Mouse (Mus musculus): ENCODE data around the gene Spop.
A peak's percentile ranks its signal among the peaks of the same experiment; 100 is the strongest.

Spop gene

GRCm38 (mm10) chr11:95420880-95421435 lies 7.1 kb downstream of the Spop start:
- no peak for DNase-seq

DNA sequence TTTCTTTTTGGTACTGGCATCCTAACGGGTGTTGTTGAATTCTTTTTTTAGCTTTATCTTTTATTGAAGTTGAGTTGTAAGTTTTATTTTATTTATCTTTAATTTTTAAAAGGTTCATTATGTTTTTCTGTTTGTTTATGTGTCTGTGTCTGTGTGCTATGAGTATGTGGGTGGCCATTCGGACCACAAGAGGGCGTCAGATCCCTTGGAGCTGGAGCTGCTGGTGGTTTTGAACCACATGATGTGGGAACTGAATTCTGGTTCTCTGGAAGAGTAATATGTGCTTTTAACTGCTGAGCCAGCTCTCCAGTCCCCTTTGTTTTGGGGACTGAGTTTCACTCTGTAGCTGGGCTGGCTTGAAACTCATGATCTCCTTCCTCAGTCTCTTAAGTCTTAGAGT lies 9.6 kb downstream of the Spop start:
- DNase-seq: no peak

- no peak for DNase-seq
Observed at GRCm38 (mm10) chr11:95431344-95431743, 17.5 kb downstream of the Spop start.

- no peak for DNase-seq
Observed at GRCm38 (mm10) chr11:95432194-95432593, 18.3 kb downstream of the Spop start.

GRCm38 (mm10) chr11:95445371-95445770 lies 31.5 kb downstream of the Spop start:
- no peak for DNase-seq

- DNase-seq: no peak
Observed at GRCm38 (mm10) chr11:95446580-95447305, 32.9 kb downstream of the Spop start.

GRCm38 (mm10) chr11:95448346-95448745 lies 34.5 kb downstream of the Spop start:
- DNase-seq: no peak

DNA sequence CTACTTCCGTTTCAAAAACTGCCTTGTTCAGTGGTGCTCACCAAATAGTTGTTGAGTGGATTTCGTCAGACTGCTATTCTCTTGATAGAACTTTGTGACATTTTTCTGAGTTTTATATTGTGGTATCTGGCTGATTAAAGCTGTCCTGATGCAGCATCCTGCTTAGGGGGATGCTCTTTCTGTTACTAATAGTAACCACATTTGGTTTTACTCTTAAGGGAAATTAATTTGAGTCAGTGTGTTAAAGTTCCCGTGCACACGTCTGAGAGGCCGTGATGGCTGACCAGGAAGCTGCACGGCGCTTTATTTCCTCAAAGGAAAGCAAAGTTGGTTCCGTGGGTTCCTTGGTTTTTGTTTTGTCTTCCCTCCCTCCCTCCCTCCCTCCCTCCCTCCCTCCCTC lies 41.5 kb downstream of the Spop start:
- DNase-seq: no peak

DNA sequence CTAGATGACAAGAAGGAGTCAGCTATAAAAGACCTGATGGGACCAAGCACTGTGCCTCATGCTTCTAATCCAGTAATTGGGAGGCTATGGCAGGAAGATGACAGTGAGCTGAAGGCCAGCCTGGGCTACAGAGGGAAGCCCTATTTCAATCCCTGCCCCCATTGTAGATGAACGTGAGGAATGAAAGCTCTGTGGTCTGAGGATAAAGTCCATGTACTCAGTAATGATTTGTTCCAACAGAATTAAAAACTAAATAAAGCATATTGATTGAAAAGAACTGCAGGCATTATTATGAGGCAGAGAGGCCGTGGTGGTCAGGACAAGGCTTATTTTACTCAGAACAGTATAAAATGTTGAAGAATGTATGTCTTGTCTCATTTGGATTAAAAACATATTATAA lies 47.0 kb downstream of the Spop start:
- no peak for DNase-seq

DNA sequence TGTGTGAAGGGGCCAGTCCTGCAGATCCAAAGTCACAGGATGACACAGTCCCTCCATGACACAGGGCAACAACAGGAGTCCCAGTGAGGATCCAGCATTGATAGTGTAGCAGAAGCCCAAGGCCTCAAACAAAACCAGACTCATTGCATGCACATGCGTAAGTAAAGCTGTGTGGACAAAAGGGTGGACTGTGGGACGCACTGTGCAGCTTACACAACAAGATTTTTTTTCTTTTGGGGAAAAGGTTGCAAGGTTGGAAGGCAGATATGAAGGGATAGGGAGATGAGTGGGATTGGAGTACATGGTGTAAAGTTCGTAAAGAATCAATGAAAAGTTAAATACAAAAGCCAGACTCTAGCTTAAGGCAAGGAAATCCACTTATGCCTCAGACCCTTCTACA lies 48.3 kb downstream of the Spop start:
- no peak for DNase-seq

DNA sequence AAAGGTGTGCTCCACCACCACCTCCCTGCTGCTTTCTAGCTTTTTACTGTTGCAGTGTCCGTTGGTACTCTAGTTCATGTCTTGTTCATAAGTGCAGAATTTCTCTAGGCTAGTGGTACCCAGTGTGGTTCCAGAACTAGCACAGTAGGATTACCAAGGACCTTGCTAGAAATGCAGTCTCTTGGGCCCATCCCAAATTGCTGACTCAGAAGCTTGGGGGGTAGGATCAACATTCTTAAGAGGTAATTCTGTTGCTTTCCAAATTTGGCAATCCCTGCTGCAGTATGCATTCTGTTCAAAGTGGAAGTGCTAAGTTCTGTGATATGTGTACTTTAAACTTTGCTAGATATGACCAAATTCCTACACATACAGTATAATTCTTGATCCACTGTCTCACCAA lies 53.9 kb downstream of the Spop start:
- no peak for DNase-seq

- DNase-seq: no peak
Observed at GRCm38 (mm10) chr11:95472942-95473341, 59.1 kb downstream of the Spop start.

DNA sequence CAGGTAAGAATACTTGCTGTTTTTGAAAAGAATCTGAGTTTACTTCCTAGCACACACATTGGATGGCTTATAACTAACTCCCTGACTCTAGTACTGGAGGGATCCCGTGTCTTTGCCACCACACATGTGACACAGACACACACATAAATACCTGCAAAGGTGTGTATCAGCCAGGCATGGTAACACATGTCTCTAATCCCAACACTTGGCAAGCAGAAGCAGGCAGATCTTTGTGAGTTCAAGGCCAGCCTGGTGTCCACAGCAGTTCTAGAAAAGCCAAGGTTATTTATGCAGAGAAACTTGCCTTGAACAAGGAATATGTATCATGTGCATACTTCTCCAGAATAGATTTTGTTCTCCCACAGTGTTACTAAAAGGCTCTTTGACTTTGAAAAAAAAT lies 59.6 kb downstream of the Spop start:
- no peak for DNase-seq

DNA sequence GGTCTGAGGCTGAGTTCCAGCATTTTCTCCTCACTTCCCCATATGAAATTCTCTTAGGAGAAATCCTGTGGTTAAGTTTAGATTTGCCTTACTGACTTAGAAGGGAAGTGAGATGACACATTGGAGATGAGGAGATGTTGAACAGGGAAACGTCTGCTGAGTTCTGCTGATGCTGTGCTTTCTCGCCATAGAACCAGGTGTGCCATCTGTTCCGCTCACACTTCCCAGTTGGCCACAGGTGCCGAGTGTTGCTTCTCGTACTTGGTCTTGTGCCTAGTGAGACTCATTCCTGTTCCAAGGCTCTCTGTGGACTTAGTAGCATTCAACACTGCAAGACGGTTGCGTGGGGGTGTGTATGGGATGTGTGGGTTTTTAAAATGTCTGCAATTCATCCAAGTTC lies 62.4 kb downstream of the Spop start:
- peak; percentile 52 for DNase-seq

DNA sequence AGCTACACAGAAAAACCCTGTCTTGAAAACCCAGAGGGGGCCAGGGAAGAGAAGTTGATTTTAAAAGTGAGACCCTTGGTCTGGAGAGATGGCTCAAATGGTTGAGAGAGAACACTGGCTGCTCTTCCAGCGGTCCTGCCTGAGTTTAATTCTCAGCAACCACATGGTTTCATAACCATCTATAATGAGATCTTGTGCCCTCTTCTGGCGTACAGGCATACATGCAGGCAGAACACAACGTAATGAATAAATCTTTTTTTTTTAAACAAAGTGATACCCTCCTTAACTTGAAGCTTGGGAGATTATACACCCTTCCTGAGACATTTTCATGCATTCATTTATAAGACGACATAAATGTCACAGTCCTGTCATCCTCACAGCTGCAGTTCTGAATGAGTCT lies 65.6 kb downstream of the Spop start:
- DNase-seq: no peak

- no peak for DNase-seq
Observed at GRCm38 (mm10) chr11:95480662-95481061, 66.8 kb downstream of the Spop start.

DNA sequence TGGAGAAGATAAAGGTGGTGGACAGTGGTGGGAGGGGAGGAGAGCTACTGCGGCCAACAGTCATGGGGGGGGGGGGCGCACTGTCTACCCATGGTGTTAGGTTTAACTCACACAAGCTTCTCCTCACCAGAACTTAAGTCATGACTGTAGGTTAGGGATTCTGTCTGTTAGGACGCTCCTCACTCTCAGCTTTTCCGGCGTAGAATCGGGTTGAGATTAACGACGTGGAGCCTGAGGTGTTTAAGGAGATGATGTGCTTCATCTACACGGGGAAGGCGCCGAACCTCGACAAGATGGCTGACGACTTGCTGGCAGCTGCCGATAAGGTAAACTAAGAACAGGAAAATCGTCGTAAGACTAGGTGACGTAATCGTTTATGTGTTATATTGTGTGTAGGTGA lies 71.8 kb downstream of the Spop start:
- no peak for DNase-seq

DNA sequence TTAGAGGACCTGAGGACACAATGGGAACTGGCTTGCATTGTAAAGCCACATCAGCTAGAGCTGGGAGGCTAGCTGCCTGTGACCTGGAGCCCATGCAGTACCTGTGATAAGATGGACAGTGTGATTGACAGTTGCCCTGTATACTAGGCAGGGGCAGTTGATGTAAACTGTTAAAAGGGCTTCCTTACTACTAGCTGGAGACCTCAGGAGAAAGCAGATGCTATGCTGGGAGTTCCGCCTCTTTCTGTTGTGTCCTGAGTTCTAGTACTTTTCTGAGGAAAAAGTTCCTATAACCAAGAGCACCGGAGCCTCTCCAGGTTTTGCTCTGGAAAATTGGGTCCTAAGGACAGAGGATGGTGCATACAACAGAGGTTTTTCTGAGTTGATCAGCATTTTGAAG lies 73.4 kb downstream of the Spop start:
- DNase-seq: no peak

DNA sequence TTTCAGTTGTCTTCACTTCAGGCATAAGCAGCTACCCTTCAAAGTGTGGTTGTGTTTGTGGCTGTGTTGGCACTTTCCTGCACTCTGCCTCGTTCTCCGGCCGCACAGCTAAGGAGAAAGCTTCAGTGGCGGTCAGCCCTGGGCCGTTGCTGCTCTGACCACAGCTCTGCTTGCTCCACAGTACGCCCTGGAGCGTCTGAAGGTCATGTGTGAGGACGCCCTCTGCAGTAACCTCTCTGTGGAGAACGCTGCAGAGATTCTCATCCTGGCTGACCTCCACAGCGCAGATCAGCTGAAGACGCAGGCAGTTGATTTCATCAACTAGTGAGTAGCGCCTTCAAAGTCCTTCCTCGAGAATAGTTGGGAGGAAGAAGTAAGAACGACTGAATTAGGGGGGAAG lies 76.2 kb downstream of the Spop start:
- no peak for DNase-seq

GRCm38 (mm10) chr11:95492256-95492655 lies 78.4 kb downstream of the Spop start:
- no peak for DNase-seq

DNA sequence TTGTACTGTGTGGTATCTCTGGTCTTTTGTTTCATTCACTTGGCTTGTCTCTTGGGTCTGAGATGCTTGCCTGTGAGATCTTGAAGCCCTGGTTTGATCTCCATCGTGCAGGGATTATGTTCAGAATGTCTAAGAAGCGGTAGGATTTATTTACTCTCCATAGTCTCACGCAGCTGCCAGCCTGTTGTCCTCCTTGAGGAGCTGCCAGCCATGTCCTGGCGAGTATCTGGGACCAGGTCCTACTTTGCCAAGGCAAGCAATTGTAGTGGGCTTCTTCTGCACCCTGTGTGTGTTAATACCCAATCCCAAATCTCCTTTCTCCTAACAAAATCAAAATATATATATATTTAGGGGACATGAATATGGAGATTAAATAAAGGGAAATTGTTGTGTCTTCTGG lies 79.1 kb downstream of the Spop start:
- DNase-seq: peak; percentile 40

GRCm38 (mm10) chr11:95493950-95494349 lies 80.1 kb downstream of the Spop start:
- no peak for DNase-seq

GRCm38 (mm10) chr11:95494374-95494773 lies 80.5 kb downstream of the Spop start:
- no peak for DNase-seq

DNA sequence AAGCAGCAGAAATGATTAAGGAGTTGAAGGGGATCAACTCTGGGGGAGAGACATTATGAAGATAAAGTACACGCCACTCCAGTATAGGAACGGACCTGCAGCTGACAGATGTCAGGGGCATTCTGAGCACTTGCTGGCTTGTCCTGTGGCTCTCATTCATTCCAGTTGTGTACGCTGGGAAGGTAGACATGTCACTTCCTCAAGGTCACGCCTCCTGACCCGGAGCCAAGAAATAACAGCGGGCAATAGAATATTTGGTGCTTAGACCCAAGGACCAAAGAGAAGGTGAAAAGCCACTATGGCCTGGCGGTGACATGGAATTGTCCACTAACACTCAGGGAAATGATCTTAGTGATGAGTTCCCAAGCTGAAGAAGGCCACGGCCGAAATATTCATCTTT lies 82.0 kb downstream of the Spop start:
- DNase-seq: no peak

DNA sequence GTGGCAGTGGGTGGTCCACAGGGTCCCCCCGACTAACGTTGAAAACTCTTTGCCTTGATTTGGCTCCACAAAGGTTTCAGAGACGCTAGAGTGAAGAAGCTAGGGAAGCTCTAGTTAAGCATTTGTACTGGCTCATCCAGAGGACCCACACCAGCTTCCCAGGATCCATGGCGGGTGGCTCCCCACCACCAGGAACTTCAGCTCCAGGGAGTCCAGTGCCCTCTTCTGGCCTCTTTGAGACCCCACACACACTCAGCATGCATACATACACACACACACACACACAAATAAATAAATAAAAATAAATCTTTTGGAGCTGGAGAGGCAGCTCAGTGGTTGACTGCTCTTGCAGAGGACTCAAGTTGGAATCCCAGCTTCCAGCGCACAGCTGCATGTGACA lies 84.0 kb downstream of the Spop start:
- no peak for DNase-seq
